Mouse (Mus musculus): ENCODE measurements at regions not wholly inside any gene's neighbourhood (a gene's known extent, or its start where the extent isn't known, plus 50 kb on each side); places are given as distances from the start of the nearest gene placed in this dataset.
A peak's percentile ranks its signal among the peaks of the same experiment; 100 is the strongest.

GRCm38 (mm10) chr7:113059967-113060284, 106.2 kb downstream of the Rassf10 start:
- no peak for DNase-seq (ENCODE audit: low spot score)

DNA sequence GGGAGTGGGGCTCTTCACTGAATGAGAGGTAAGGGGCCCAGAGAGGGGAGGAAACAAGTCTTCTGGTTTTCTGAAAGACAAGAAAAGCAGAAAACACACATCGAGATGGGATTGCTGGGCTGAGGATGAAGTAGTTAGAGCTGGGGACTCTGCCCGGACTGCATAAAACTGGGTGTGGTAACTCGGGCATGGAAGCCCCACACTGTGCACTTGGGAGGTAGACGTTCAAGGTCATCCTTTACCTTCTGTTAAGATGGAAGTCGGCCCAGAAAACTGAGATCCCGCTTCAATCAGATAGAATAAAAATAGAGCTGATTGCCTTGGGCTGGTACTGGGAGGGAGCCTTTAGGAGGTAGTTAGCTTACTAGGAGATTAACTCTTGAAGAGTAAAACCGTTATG, 107.2 kb downstream of the Rassf10 start:
- no peak for DNase-seq (ENCODE audit: low spot score)

GRCm38 (mm10) chr7:113066536-113066935, 112.8 kb downstream of the Rassf10 start:
- no peak for DNase-seq (ENCODE audit: low spot score)

DNA sequence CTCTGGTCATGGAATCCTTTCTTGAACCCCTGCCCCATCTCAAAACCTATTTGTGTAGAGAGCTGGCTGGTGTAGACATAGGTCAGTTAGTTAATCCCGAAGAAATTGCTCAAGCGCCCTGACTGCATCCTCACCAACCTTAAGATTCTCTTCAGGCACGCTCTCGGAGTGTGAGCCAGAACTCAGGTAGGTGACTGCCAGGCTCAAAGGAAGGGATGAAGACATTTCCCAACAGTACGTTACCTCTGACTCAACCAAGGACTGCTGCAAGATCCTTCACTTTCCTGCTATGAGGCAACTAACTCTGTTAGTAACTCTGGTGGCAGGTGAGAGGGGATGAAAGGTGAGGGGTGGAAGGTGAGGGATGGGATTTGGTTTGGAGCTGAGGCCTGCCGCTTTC, 114.5 kb downstream of the Rassf10 start:
- no peak for DNase-seq (ENCODE audit: low spot score)

- DNase-seq (ENCODE audit: low spot score), result no peak
These were observed 115.7 kb downstream of the Rassf10 start for GRCm38 (mm10) chr7:113069336-113069924.

GRCm38 (mm10) chr7:113071418-113071817, 117.7 kb downstream of the Rassf10 start:
- DNase-seq (ENCODE audit: low spot score), result no peak

DNA sequence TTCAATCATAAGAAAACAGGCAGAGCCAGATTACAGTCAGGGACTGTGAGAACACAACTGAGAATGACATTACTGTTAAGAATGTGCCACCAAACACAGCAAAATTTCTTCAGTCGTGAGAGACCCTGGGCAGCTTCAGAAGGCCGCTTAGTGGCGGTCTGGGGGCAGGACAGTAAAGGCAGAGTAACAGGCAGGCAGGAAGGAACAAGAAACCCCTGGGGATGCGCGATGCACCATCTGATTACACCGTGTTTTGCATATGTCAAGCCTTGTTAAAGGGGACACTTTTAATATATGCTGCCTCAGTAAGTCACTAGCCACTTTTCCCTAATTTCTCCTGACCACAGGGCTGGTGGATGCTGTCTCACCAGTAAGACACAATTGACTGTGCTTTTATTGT, 120.0 kb downstream of the Rassf10 start:
- DNase-seq (ENCODE audit: low spot score), result no peak

GRCm38 (mm10) chr7:113075371-113075770, 121.6 kb downstream of the Rassf10 start:
- DNase-seq (ENCODE audit: low spot score), result no peak

- DNase-seq (ENCODE audit: low spot score), result no peak
These were observed 122.5 kb downstream of the Rassf10 start for GRCm38 (mm10) chr7:113076243-113076642.

DNA sequence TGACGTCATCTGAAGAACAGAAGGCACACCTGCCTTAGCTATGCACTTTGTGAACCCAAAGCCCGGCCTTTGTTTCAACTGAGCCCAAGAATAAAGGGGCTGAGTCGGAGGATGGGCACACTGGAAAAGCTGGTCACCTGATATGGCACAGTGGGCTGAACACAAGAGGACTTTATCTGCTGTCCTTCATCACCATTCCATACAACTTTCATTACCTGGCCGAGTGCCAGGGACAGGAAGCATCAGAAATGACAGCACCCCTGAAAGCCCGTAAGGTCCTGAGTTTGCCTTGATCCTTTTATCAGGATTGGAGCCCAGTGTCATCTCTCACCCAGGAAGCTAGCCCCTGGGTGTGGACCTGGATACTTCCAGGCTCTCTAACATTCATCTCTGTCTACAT, 126.1 kb upstream of the Arntl start:
- DNase-seq (ENCODE audit: low spot score), result no peak

GRCm38 (mm10) chr7:113084930-113085625, 122.2 kb upstream of the Arntl start:
- no peak for DNase-seq (ENCODE audit: low spot score)

DNA sequence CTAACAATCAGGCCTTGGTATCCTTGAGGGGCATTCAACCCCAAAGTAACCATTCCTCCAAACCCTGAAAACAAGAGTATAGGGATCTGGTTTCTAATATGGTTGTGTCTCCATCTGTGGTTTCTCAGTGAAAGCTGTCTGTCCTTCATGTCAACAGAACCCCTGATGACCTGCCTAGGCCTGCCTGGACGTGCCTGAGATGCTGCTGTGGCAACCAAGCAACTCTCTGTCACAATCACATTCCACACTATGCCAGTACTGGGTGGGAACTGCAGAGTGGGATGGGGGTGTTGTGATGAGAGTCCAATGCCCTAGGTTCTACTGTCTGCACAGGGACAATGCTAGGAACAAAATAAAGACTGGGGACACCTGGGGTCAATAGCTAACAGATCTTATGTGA, 121.1 kb upstream of the Arntl start:
- DNase-seq (ENCODE audit: low spot score), result peak; percentile 23

GRCm38 (mm10) chr7:113087646-113088045, 119.6 kb upstream of the Arntl start:
- no peak for DNase-seq (ENCODE audit: low spot score)

GRCm38 (mm10) chr7:113089044-113089443, 118.2 kb upstream of the Arntl start:
- DNase-seq (ENCODE audit: low spot score), result no peak

GRCm38 (mm10) chr7:113093931-113094330, 113.3 kb upstream of the Arntl start:
- peak; percentile 12 for DNase-seq (ENCODE audit: low spot score)

DNA sequence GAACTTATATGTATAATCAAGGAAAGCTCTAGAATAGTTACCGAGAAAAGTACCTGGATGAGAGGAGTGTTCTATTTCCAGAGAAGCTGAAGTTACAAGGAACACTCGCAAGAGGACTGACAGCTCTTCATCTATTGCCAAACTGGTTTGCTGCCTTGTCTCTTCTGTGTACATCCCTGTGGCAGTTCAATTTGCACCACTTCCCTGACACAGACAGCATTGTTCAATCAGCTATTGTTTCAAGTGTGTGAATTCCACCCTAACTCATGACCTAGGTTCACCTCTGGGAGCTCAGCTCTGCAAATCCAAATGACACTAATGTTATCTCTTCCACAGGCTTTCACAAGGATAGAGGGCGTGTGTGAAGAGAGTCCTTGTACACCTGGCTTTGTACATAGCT, 112.2 kb upstream of the Arntl start:
- DNase-seq (ENCODE audit: low spot score), result no peak

DNA sequence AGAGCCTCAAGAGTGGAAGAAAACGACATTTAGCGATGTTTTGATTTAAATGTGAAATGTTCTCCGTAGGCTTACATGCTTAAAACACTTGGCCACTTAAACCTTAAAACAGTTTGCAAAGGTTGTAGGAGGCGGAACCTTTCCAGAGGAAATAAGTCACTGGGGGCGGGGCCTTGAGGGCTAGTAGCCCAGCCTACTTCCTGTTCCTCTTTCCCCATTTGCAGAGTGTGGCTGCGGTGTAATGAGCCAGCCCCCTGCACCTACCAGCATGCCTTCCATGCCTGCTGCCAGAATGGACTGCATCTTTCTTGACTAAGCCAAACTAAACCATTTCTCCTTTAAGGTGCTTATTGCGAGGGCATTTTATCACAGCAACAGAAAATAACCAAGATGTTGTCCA, 103.0 kb upstream of the Arntl start:
- DNase-seq (ENCODE audit: low spot score), result no peak

GRCm38 (mm10) chr7:113105359-113105758, 101.9 kb upstream of the Arntl start:
- DNase-seq (ENCODE audit: low spot score), result no peak

DNA sequence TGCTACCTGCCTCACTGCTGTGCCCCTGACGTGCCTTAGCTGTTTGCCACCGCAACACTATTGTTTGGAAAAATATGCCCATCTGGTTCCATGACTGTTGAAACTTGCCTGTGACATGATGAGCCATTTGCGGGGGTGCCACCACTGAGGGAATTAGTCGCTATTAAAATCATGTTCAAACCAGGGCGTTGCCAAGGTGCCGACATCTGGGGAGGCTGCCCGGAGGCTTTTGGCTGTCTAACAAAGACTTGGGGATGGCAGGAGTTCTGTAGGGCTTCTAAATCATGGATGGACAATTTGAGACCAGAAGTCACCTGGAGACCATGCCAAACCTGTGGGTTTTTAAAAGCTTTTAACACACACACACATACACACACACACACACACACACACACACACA, 100.5 kb upstream of the Arntl start:
- DNase-seq (ENCODE audit: low spot score), result no peak

- DNase-seq (ENCODE audit: low spot score), result no peak
These were observed 99.3 kb upstream of the Arntl start for GRCm38 (mm10) chr7:113107965-113108364.

GRCm38 (mm10) chr7:113108442-113109000, 98.7 kb upstream of the Arntl start:
- no peak for DNase-seq (ENCODE audit: low spot score)

GRCm38 (mm10) chr7:113109481-113109880, 97.8 kb upstream of the Arntl start:
- no peak for DNase-seq (ENCODE audit: low spot score)

DNA sequence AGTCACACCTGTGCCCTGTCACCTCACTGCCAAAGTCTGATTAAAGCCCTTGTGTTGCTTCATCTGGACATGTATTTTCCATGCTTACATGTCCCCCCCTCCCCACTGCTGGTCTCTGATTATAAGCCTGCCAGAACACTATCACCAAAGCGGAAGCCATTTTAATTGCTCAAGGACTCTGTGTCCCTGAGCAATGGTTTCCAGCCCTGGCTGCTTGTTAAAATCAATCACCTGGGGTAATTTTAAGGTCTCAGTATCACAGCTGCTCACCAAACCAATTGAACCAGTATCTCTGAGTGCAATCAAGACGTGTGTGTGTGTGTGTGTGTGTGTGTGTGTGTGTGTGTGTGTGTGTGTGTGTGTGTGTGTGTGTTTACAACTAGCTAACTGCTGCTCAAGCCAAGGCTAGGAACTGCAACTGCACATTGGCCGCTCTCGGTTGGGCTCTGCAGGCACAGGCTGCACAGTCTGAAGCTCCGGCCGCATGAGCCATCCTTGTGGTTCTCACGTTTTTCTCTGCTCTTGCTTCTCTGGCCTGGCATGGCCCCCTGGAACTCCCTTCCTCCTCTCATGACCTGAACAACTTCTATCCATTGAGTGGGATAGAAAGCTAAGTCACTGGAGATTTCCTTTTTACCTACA, 96.3 kb upstream of the Arntl start:
- no peak for DNase-seq (ENCODE audit: low spot score)
